Mouse (Mus musculus): ENCODE measurements at regions not wholly inside any gene's neighbourhood (a gene's known extent, or its start where the extent isn't known, plus 50 kb on each side); places are given as distances from the start of the nearest gene placed in this dataset.
A peak's percentile ranks its signal among the peaks of the same experiment; 100 is the strongest.

GRCm38 (mm10) chr3:130894168-130894814 is 164.1 kb upstream of the Rpl34 start:
- Histone ChIP-seq H3K79me3 (ENCODE audit: low read depth) (no peaks in the 10 kb centered on the region), H3ac (ENCODE audit: control insufficient read depth, insufficient read length, low read depth) (no peak overlapping the region), H3K27me3 (ENCODE audit: control insufficient read depth, insufficient read depth, insufficient read length) (no peaks in the 10 kb centered on the region), H3K36me3 (ENCODE audit: control insufficient read depth, insufficient read depth) (no peaks in the 10 kb centered on the region), H3K79me2 (ENCODE audit: control insufficient read depth, insufficient read depth) (no peaks in the 10 kb centered on the region), H3K4me3 (ENCODE audit: insufficient read depth, poor library complexity, severe bottlenecking) (no peak overlapping the region)
- TF ChIP-seq MAX (IDR thresholded peaks at IDR 0.05) (no peak), CTCF (IDR thresholded peaks at IDR 0.05; ENCODE audit: control insufficient read depth, insufficient read depth, insufficient read length) (no peak), USF1 (IDR thresholded peaks at IDR 0.05; ENCODE audit: low read depth) (no peak), MYOD1 (IDR thresholded peaks at IDR 0.05; ENCODE audit: control insufficient read depth, insufficient read length, low read depth) (no peak), FOSL1 (IDR thresholded peaks at IDR 0.05; ENCODE audit: insufficient read depth, low read length, poor library complexity, severe bottlenecking) (no peak), CEBPB (IDR thresholded peaks at IDR 0.05; ENCODE audit: low read depth) (no peak), MYOG (IDR thresholded peaks at IDR 0.05; ENCODE audit: control insufficient read depth, extremely low read depth, insufficient read length) (no peak)

GRCm38 (mm10) chr3:130891310-130891709 is 161.1 kb upstream of the Rpl34 start:
- no peak overlapping the region for H3ac ChIP-seq (ENCODE audit: control insufficient read depth, insufficient read length, low read depth)
- H3K36me3 ChIP-seq (ENCODE audit: control insufficient read depth, insufficient read depth), result no peaks in the 10 kb centered on the region
- TF ChIP-seq USF1 (IDR thresholded peaks at IDR 0.05; ENCODE audit: low read depth), result no peak
- TF ChIP-seq MAX (IDR thresholded peaks at IDR 0.05), result no peak
- TF ChIP-seq CEBPB (IDR thresholded peaks at IDR 0.05; ENCODE audit: low read depth), result no peak
- no peak for TF ChIP-seq FOSL1 (IDR thresholded peaks at IDR 0.05; ENCODE audit: insufficient read depth, low read length, poor library complexity, severe bottlenecking)
- TF ChIP-seq MYOG (IDR thresholded peaks at IDR 0.05; ENCODE audit: control insufficient read depth, extremely low read depth, insufficient read length), result no peak
- no peak for TF ChIP-seq MYOD1 (IDR thresholded peaks at IDR 0.05; ENCODE audit: control insufficient read depth, insufficient read length, low read depth)
- TF ChIP-seq CTCF (IDR thresholded peaks at IDR 0.05; ENCODE audit: control insufficient read depth, insufficient read depth, insufficient read length), result no peak
- H3K79me3 ChIP-seq (ENCODE audit: low read depth), result no peaks in the 10 kb centered on the region
- no peak overlapping the region for H3K4me3 ChIP-seq (ENCODE audit: insufficient read depth, poor library complexity, severe bottlenecking)
- H3K27me3 ChIP-seq (ENCODE audit: control insufficient read depth, insufficient read depth, insufficient read length), result no peaks in the 10 kb centered on the region
- H3K79me2 ChIP-seq (ENCODE audit: control insufficient read depth, insufficient read depth), result no peaks in the 10 kb centered on the region

DNA sequence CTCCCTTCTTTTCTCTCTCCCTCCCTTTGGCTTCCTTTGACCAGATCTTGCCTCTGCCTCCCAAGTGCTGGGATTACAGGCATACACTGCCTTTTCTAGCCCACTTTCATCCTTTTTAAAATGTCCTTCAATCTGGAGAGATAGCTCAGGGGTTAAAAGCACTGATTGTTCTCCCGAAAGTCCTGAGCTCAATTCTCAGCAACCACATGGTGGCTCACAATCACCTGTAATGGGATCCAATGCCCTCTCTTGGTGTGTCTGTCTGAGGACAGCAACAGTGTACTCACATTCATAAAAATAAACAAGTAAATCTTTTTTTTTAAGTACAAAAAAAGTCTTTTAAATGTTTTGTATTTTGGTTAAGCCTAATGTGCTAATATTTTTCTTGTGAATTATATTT is 158.4 kb upstream of the Rpl34 start:
- TF ChIP-seq CTCF (IDR thresholded peaks at IDR 0.05; ENCODE audit: control insufficient read depth, insufficient read depth, insufficient read length), result no peak
- TF ChIP-seq MYOG (IDR thresholded peaks at IDR 0.05; ENCODE audit: control insufficient read depth, extremely low read depth, insufficient read length), result no peak
- no peak for TF ChIP-seq MYOD1 (IDR thresholded peaks at IDR 0.05; ENCODE audit: control insufficient read depth, insufficient read length, low read depth)
- no peak for TF ChIP-seq USF1 (IDR thresholded peaks at IDR 0.05; ENCODE audit: low read depth)
- TF ChIP-seq FOSL1 (IDR thresholded peaks at IDR 0.05; ENCODE audit: insufficient read depth, low read length, poor library complexity, severe bottlenecking), result no peak
- no peak for TF ChIP-seq CEBPB (IDR thresholded peaks at IDR 0.05; ENCODE audit: low read depth)
- no peak for TF ChIP-seq MAX (IDR thresholded peaks at IDR 0.05)
- H3ac ChIP-seq (ENCODE audit: control insufficient read depth, insufficient read length, low read depth), result no peak overlapping the region
- H3K27me3 ChIP-seq (ENCODE audit: control insufficient read depth, insufficient read depth, insufficient read length), result no peaks in the 10 kb centered on the region
- no peaks in the 10 kb centered on the region for H3K79me2 ChIP-seq (ENCODE audit: control insufficient read depth, insufficient read depth)
- no peaks in the 10 kb centered on the region for H3K79me3 ChIP-seq (ENCODE audit: low read depth)
- H3K36me3 ChIP-seq (ENCODE audit: control insufficient read depth, insufficient read depth), result no peaks in the 10 kb centered on the region
- H3K4me3 ChIP-seq (ENCODE audit: insufficient read depth, poor library complexity, severe bottlenecking), result no peak overlapping the region

GRCm38 (mm10) chr3:130887540-130888312 is 157.5 kb upstream of the Rpl34 start:
- TF ChIP-seq USF1 (IDR thresholded peaks at IDR 0.05; ENCODE audit: low read depth) (no peak), MAX (IDR thresholded peaks at IDR 0.05) (no peak)
- Histone ChIP-seq H3K4me3 (ENCODE audit: insufficient read depth, poor library complexity, severe bottlenecking) (no peak overlapping the region), H3K36me3 (ENCODE audit: control insufficient read depth, insufficient read depth) (no peaks in the 10 kb centered on the region), H3ac (ENCODE audit: control insufficient read depth, insufficient read length, low read depth) (no peak overlapping the region), H3K27me3 (ENCODE audit: control insufficient read depth, insufficient read depth, insufficient read length) (no peaks in the 10 kb centered on the region), H3K79me2 (ENCODE audit: control insufficient read depth, insufficient read depth) (no peaks in the 10 kb centered on the region), H3K79me3 (ENCODE audit: low read depth) (no peaks in the 10 kb centered on the region)

DNA sequence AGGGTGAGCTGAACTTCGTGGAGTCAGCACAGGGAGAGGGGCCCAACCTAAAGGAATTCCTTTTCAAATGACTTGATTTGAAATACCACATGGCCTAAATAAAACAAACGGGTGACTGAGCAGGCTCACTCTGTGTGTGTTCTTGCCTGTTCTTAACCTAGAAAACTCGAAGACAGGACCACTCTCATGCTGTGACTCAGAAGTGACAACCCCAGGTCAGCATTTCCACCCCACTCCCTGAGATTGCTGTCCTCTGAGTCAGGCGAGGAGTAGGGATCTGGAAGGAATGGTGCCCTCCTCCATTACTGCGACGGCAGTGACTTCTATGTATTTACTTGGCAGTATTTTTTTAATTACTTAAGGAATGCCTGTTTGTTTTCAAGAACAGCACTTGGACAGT is 155.8 kb upstream of the Rpl34 start:
- Histone ChIP-seq H3ac (ENCODE audit: control insufficient read depth, insufficient read length, low read depth) (no peak overlapping the region), H3K4me3 (ENCODE audit: insufficient read depth, poor library complexity, severe bottlenecking) (no peak overlapping the region), H3K79me3 (ENCODE audit: low read depth) (no peaks in the 10 kb centered on the region), H3K36me3 (ENCODE audit: control insufficient read depth, insufficient read depth) (no peaks in the 10 kb centered on the region), H3K79me2 (ENCODE audit: control insufficient read depth, insufficient read depth) (no peaks in the 10 kb centered on the region), H3K27me3 (ENCODE audit: control insufficient read depth, insufficient read depth, insufficient read length) (no peaks in the 10 kb centered on the region)
- TF ChIP-seq FOSL1 (IDR thresholded peaks at IDR 0.05; ENCODE audit: insufficient read depth, low read length, poor library complexity, severe bottlenecking) (peak; percentile 90), CTCF (IDR thresholded peaks at IDR 0.05; ENCODE audit: control insufficient read depth, insufficient read depth, insufficient read length) (no peak), MYOD1 (IDR thresholded peaks at IDR 0.05; ENCODE audit: control insufficient read depth, insufficient read length, low read depth) (peak; percentile 12), USF1 (IDR thresholded peaks at IDR 0.05; ENCODE audit: low read depth) (no peak), CEBPB (IDR thresholded peaks at IDR 0.05; ENCODE audit: low read depth) (no peak), MAX (IDR thresholded peaks at IDR 0.05) (peak; percentile 76), MYOG (IDR thresholded peaks at IDR 0.05; ENCODE audit: control insufficient read depth, extremely low read depth, insufficient read length) (no peak)
